Mouse (Mus musculus) testis, adult 2 months (tissue): ENCODE results near the gene Nfib.

Experiments used
- CTCF ChIP-seq: fragments of 200-500 bp; IDR thresholded peaks from 2 replicates; pipeline ENCODE4 v1.5.1; 2012; ENCODE audit warnings: low read depth, mild to moderate bottlenecking, inconsistent platforms, low read length, moderate library complexity; ENCODE audit not compliant: control insufficient read depth, insufficient read depth, insufficient replicate concordance
- POLR2A ChIP-seq: fragments of 200-500 bp; IDR thresholded peaks from 2 replicates; pipeline ENCODE4 v1.6.1; 2012; ENCODE audit warnings: low read depth, mild to moderate bottlenecking, inconsistent platforms, low read length, moderate library complexity; ENCODE audit not compliant: control insufficient read depth

- no peak for TF ChIP-seq CTCF
- TF ChIP-seq POLR2A: no peak
Observed at GRCm38 (mm10) chr4:82503274-82504014, 202.1 kb downstream of the Nfib start.
